Mouse (Mus musculus) hematopoietic stem cell, adult 5-6 weeks (primary cell): Measurements from ENCODE around the gene Evpl. TPM values are rescaled to one million over a fixed set of nuclear protein-coding genes. Genes with fewer than 3 reads are reported as not detected.
A peak's percentile ranks its signal among the peaks of the same experiment; 100 is the strongest.

Experiments
- ATAC-seq, 2 experiments: fragments of 125-278 bp in 1 of 2; replicated peaks in 1 of 2; 2 replicates each; pipeline ENCODE4 v1.8.0; 2016 to 2017; ENCODE audit warnings: inconsistent platforms in 2 of 2, mild to moderate bottlenecking in 2 of 2, moderate number of reproducible peaks in 2 of 2, low read depth in 1 of 2, moderate TSS enrichment in 1 of 2; ENCODE audit not compliant: low FRiP score in 2 of 2, poor library complexity in 2 of 2, severe bottlenecking in 2 of 2, insufficient read depth in 1 of 2, low TSS enrichment in 1 of 2
- total RNA-seq: library from RNA; stranded (forward); fragments of 172-1452, 232-1000 nt; gene quantifications from 2 replicates; pipeline ENCODE4 v1.2.3, GENCODE M21; 2017

Gene Evpl
- total RNA-seq, 1 experiment from 2014 or later, result 2.4 TPM

- no peak for ATAC-seq
These were observed 40.9 kb downstream of the Evpl start for GRCm38 (mm10) chr11:116196866-116197583.

- ATAC-seq, result no peak
These were observed 41.5 kb downstream of the Evpl start for GRCm38 (mm10) chr11:116196336-116196735.

GRCm38 (mm10) chr11:116195252-116195651, 42.6 kb downstream of the Evpl start:
- ATAC-seq, result peak; percentile 30 to 37; a peak in 3 of 4 replicates

GRCm38 (mm10) chr11:116194619-116195018, 43.3 kb downstream of the Evpl start:
- no peak for ATAC-seq

GRCm38 (mm10) chr11:116187226-116187930, 50.5 kb downstream of the Evpl start:
- ATAC-seq, result no peak

GRCm38 (mm10) chr11:116186360-116186759, 51.5 kb downstream of the Evpl start:
- ATAC-seq, result no peak

GRCm38 (mm10) chr11:116185836-116186235, 52.0 kb downstream of the Evpl start:
- ATAC-seq, result no peak

GRCm38 (mm10) chr11:116178411-116179121, 59.3 kb downstream of the Evpl start:
- no peak for ATAC-seq

- ATAC-seq, result no peak
These were observed 61.9 kb downstream of the Evpl start for GRCm38 (mm10) chr11:116176010-116176409.

GRCm38 (mm10) chr11:116174775-116175448, 63.0 kb downstream of the Evpl start:
- ATAC-seq, result no peak

- ATAC-seq, result no peak
These were observed 65.9 kb downstream of the Evpl start for GRCm38 (mm10) chr11:116171959-116172358.

Other genes with a start within 250 kb of the Evpl start
- gene Galk1, start 225.4 kb downstream of the Evpl start, total RNA-seq, result 32.4 and 36.0 TPM in 2 replicates
- gene H3f3b, start 210.1 kb downstream of the Evpl start, total RNA-seq, result 997 and 1,138 TPM in 2 replicates
- gene Unk, start 207.8 kb downstream of the Evpl start, total RNA-seq, result 19.1 and 19.9 TPM in 2 replicates
- 33.5 and 42.0 TPM in 2 replicates for gene Unc13d, start 160.1 kb downstream of the Evpl start, total RNA-seq
- 38.6 and 44.8 TPM in 2 replicates for gene Wbp2, start 151.1 kb downstream of the Evpl start, total RNA-seq
- 18.2 and 21.3 TPM in 2 replicates for gene Trim47, start 110.9 kb downstream of the Evpl start, total RNA-seq
- gene Trim65, start 106.9 kb downstream of the Evpl start, total RNA-seq, result 9.1 TPM in 2 replicates
- 17.8 and 19.8 TPM in 2 replicates for gene Mrpl38, start 99.2 kb downstream of the Evpl start, total RNA-seq
- gene Fbf1, start 69.9 kb downstream of the Evpl start, total RNA-seq, result 17.6 and 46.2 TPM in 2 replicates
- 12.3 and 22.2 TPM in 2 replicates for gene Ten1, start 39.2 kb downstream of the Evpl start, total RNA-seq
- 43.2 and 45.2 TPM in 2 replicates for gene Acox1, start 39.0 kb downstream of the Evpl start, total RNA-seq
- 36.5 and 43.6 TPM in 2 replicates for gene Srp68, start 36.1 kb upstream of the Evpl start, total RNA-seq
- 0.31 TPM in 1 of 2 replicates, not detected in the other for gene Galr2, start 42.9 kb upstream of the Evpl start, total RNA-seq
- 20.4 and 25.8 TPM in 2 replicates for gene Exoc7, start 69.2 kb upstream of the Evpl start, total RNA-seq
- gene Foxj1, start 97.3 kb upstream of the Evpl start, total RNA-seq, result 0.38 TPM in 1 of 2 replicates, not detected in the other
- gene Rnf157, start 175.0 kb upstream of the Evpl start, total RNA-seq, result 9.2 and 19.4 TPM in 2 replicates
- gene Ubald2, start 196.0 kb upstream of the Evpl start, total RNA-seq, result 51.5 and 101 TPM in 2 replicates
- not detected in 2 replicates for gene Qrich2, start 228.2 kb upstream of the Evpl start, total RNA-seq